Mouse (Mus musculus) megakaryocyte, embryonic 14.5 days (primary cell): ENCODE data around the gene Fam47e.

ENCODE experiments used
- FLI1 ChIP-seq: IDR thresholded peaks from 2 replicates; pipeline ENCODE4 v1.6.1; 2012; ENCODE audit warnings: low read length, inconsistent platforms, mixed read lengths
- GATA1 ChIP-seq: IDR thresholded peaks from 3 replicates; pipeline ENCODE4 v1.6.1; 2012; ENCODE audit warnings: mixed read lengths, low read length, inconsistent platforms, borderline replicate concordance

DNA sequence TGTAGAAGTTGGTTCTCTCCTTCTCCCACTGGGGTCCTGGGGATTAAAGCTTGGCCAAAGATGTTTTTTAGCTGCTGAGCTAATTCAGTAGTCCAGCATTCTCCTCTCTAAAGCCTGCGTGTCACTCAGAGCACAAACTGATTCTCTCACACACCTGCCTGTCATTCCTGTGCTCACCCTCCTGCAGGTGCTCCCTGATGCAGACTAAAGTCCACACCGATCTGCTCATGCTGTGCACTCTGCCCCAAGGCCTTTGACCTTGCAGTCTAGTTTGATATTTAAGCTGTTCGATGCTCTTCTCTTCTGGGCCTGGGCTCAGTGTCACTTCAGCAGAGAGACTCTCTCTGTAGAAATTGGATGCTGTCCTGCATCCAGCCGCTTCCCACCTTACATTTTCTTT lies 16.4 kb downstream of the Fam47e start:
- TF ChIP-seq GATA1 (no peak), FLI1 (no peak)
